Mouse (Mus musculus) liver, embryonic 15.5 days (tissue): ENCODE data around the gene Cxcr6. TPM values are rescaled to one million over a fixed set of nuclear protein-coding genes. Genes with fewer than 3 reads are reported as not detected.
"Not testable (repeated sequence)": the region's sequence is repeated elsewhere in the genome, so short reads cannot be mapped to it uniquely, and the experiment has no call there.

Experiments
- ATAC-seq: fragments of 200-750 bp; cut with Nextera tagmentation; 2 replicates; pipeline ENCODE4 v1.8.0; 2017; ENCODE audit warnings: moderate number of reproducible peaks, mild to moderate bottlenecking, moderate library complexity; ENCODE audit not compliant: insufficient read depth
- H3K27ac ChIP-seq: fragments of 300-500 bp; sonication (generic); replicated peaks from 2 replicates; pipeline ENCODE4 v1.5.1; 2015; ENCODE audit warnings: mild to moderate bottlenecking, inconsistent platforms
- H3K27me3 ChIP-seq: fragments of 300-500 bp; sonication (generic); 2 replicates; pipeline ENCODE4 v1.6.1; 2015; ENCODE audit warnings: mild to moderate bottlenecking, inconsistent platforms
- H3K36me3 ChIP-seq: fragments of 300-500 bp; sonication (generic); replicated peaks from 2 replicates; pipeline ENCODE4 v1.6.1; 2015; ENCODE audit warnings: moderate library complexity, mild to moderate bottlenecking, inconsistent platforms
- H3K4me1 ChIP-seq: fragments of 300-500 bp; sonication (generic); replicated peaks from 2 replicates; pipeline ENCODE4 v1.6.1; 2015; ENCODE audit warnings: inconsistent platforms
- H3K4me2 ChIP-seq: fragments of 300-500 bp; sonication (generic); 2 replicates; pipeline ENCODE4 v1.6.1; 2015; ENCODE audit warnings: moderate library complexity, mild to moderate bottlenecking, inconsistent platforms
- H3K4me3 ChIP-seq: fragments of 300-500 bp; sonication (generic); replicated peaks from 2 replicates; pipeline ENCODE4 v1.5.1; 2015; ENCODE audit warnings: mild to moderate bottlenecking, inconsistent platforms
- H3K9ac ChIP-seq: fragments of 300-500 bp; sonication (generic); 2 replicates; pipeline ENCODE4 v1.6.1; 2015; ENCODE audit warnings: moderate library complexity, mild to moderate bottlenecking, inconsistent platforms
- H3K9me3 ChIP-seq: fragments of 300-500 bp; sonication (generic); replicated peaks from 2 replicates; pipeline ENCODE4 v1.6.1; 2016; ENCODE audit warnings: inconsistent platforms
- WGBS: fragments of 180-500 bp; shearing (Covaris S2); methylation state at CpG from one replicate; pipeline ENCODE4 v1.1.7; 2015; ENCODE audit warnings: mixed read lengths; ENCODE audit not compliant: insufficient replicate concordance; 5-methylcytosine and 5-hydroxymethylcytosine counted together
- polyA plus RNA-seq: library from polyadenylated mRNA; unstranded; fragments of >200 nt; fragmentation: Nextera tagmentation; extraction: Ambion mirVana; gene quantifications from 2 replicates; pipeline ENCODE4 v1.2.1, GENCODE M21; 2015

Cxcr6 gene
- polyA plus RNA-seq: 0.08 and 0.22 TPM in 2 replicates

GRCm38 (mm10) chr9:123806267-123806666, at the start of gene Cxcr6:
Cxcr6 (plus strand) TSS chr9:123806475.
- Histone ChIP-seq H3K9ac (no peak within 1 kb of the TSS), H3K4me2 (no peak within 1 kb of the TSS), H3K36me3 (peaks cover 32% of the 10 kb centered on the region), H3K4me1 (no peaks in the 10 kb centered on the region), H3K9me3 (no peaks in the 10 kb centered on the region), H3K4me3 (no peak within 1 kb of the TSS), H3K27ac (no peak within 1 kb of the TSS), H3K27me3 (no peaks in the 10 kb centered on the region)
- 77% methylated on average over 5 of the region's 5 CpGs for WGBS
- ATAC-seq: no peak

GRCm38 (mm10) chr9:123756752-123757151, 49.5 kb upstream of the Cxcr6 start:
- no peak overlapping the region for H3K9ac ChIP-seq
- no peaks in the 10 kb centered on the region for H3K9me3 ChIP-seq
- no peak overlapping the region for H3K4me3 ChIP-seq
- H3K4me1 ChIP-seq: no peaks in the 10 kb centered on the region
- WGBS: 23% methylated on average over 3 of the region's 3 CpGs
- no peak overlapping the region for H3K4me2 ChIP-seq
- no peaks in the 10 kb centered on the region for H3K36me3 ChIP-seq
- H3K27ac ChIP-seq: no peak overlapping the region
- no peaks in the 10 kb centered on the region for H3K27me3 ChIP-seq
- ATAC-seq: no peak

GRCm38 (mm10) chr9:123757326-123757725, 48.9 kb upstream of the Cxcr6 start:
- no peaks in the 10 kb centered on the region for H3K36me3 ChIP-seq
- WGBS: 43% methylated on average over 2 of the region's 2 CpGs
- no peak overlapping the region for H3K9ac ChIP-seq
- H3K27ac ChIP-seq: no peak overlapping the region
- no peak overlapping the region for H3K4me3 ChIP-seq
- no peaks in the 10 kb centered on the region for H3K4me1 ChIP-seq
- no peaks in the 10 kb centered on the region for H3K27me3 ChIP-seq
- H3K4me2 ChIP-seq: no peak overlapping the region
- H3K9me3 ChIP-seq: no peaks in the 10 kb centered on the region
- no peak for ATAC-seq

GRCm38 (mm10) chr9:123758156-123758555, 48.1 kb upstream of the Cxcr6 start:
- no peaks in the 10 kb centered on the region for H3K27me3 ChIP-seq
- H3K4me3 ChIP-seq: no peak overlapping the region
- no peak for ATAC-seq
- no peak overlapping the region for H3K9ac ChIP-seq
- H3K4me2 ChIP-seq: no peak overlapping the region
- H3K36me3 ChIP-seq: no peaks in the 10 kb centered on the region
- 58% methylated on average over 1 of the region's 1 CpGs for WGBS
- no peaks in the 10 kb centered on the region for H3K4me1 ChIP-seq
- no peaks in the 10 kb centered on the region for H3K9me3 ChIP-seq
- no peak overlapping the region for H3K27ac ChIP-seq

GRCm38 (mm10) chr9:123758645-123759044, 47.6 kb upstream of the Cxcr6 start:
- Histone ChIP-seq H3K27ac (no peak overlapping the region), H3K4me2 (no peak overlapping the region), H3K9ac (no peak overlapping the region), H3K4me3 (no peak overlapping the region), H3K9me3 (no peaks in the 10 kb centered on the region), H3K4me1 (no peaks in the 10 kb centered on the region), H3K27me3 (no peaks in the 10 kb centered on the region), H3K36me3 (no peaks in the 10 kb centered on the region)
- no peak for ATAC-seq
- 56% methylated on average over 4 of the region's 4 CpGs for WGBS

- ATAC-seq: no peak
- WGBS: 48% methylated on average over 3 of the region's 3 CpGs
- Histone ChIP-seq H3K4me1 (no peaks in the 10 kb centered on the region), H3K4me3 (no peak overlapping the region), H3K4me2 (no peak overlapping the region), H3K9ac (no peak overlapping the region), H3K27me3 (no peaks in the 10 kb centered on the region), H3K36me3 (no peaks in the 10 kb centered on the region), H3K9me3 (no peaks in the 10 kb centered on the region), H3K27ac (no peak overlapping the region)
Measured at GRCm38 (mm10) chr9:123760806-123761205, 45.5 kb upstream of the Cxcr6 start.

GRCm38 (mm10) chr9:123762886-123763285, 43.4 kb upstream of the Cxcr6 start:
- no peaks in the 10 kb centered on the region for H3K27me3 ChIP-seq
- no peak for ATAC-seq
- H3K27ac ChIP-seq: no peak overlapping the region
- H3K4me1 ChIP-seq: no peaks in the 10 kb centered on the region
- no peak overlapping the region for H3K4me3 ChIP-seq
- no peaks in the 10 kb centered on the region for H3K9me3 ChIP-seq
- H3K9ac ChIP-seq: no peak overlapping the region
- no peaks in the 10 kb centered on the region for H3K36me3 ChIP-seq
- no peak overlapping the region for H3K4me2 ChIP-seq
- 83% methylated on average over 4 of the region's 4 CpGs for WGBS

- no peaks in the 10 kb centered on the region for H3K27me3 ChIP-seq
- no peak overlapping the region for H3K9ac ChIP-seq
- no peak overlapping the region for H3K27ac ChIP-seq
- ATAC-seq: no peak
- H3K4me1 ChIP-seq: no peaks in the 10 kb centered on the region
- WGBS: 56% methylated on average over 3 of the region's 3 CpGs
- no peaks in the 10 kb centered on the region for H3K36me3 ChIP-seq
- no peak overlapping the region for H3K4me2 ChIP-seq
- H3K9me3 ChIP-seq: no peaks in the 10 kb centered on the region
- H3K4me3 ChIP-seq: no peak overlapping the region
Measured at GRCm38 (mm10) chr9:123763771-123764170, 42.5 kb upstream of the Cxcr6 start.

- no peaks in the 10 kb centered on the region for H3K9me3 ChIP-seq
- H3K4me2 ChIP-seq: no peak overlapping the region
- no peaks in the 10 kb centered on the region for H3K27me3 ChIP-seq
- 62% methylated on average over 3 of the region's 3 CpGs for WGBS
- no peaks in the 10 kb centered on the region for H3K36me3 ChIP-seq
- no peak overlapping the region for H3K4me3 ChIP-seq
- no peak overlapping the region for H3K9ac ChIP-seq
- no peak for ATAC-seq
- no peak overlapping the region for H3K27ac ChIP-seq
- no peaks in the 10 kb centered on the region for H3K4me1 ChIP-seq
Measured at GRCm38 (mm10) chr9:123766996-123767395, 39.3 kb upstream of the Cxcr6 start.

- H3K9ac ChIP-seq: no peak overlapping the region
- H3K27me3 ChIP-seq: no peaks in the 10 kb centered on the region
- H3K27ac ChIP-seq: no peak overlapping the region
- H3K36me3 ChIP-seq: no peaks in the 10 kb centered on the region
- no peak overlapping the region for H3K4me2 ChIP-seq
- ATAC-seq: no peak
- WGBS: 67% methylated on average over 1 of the region's 1 CpGs
- no peak overlapping the region for H3K4me3 ChIP-seq
- no peaks in the 10 kb centered on the region for H3K4me1 ChIP-seq
- H3K9me3 ChIP-seq: no peaks in the 10 kb centered on the region
Measured at GRCm38 (mm10) chr9:123768443-123768842, 37.8 kb upstream of the Cxcr6 start.

GRCm38 (mm10) chr9:123769532-123769931, 36.7 kb upstream of the Cxcr6 start:
- Histone ChIP-seq H3K27ac (no peak overlapping the region), H3K27me3 (no peaks in the 10 kb centered on the region), H3K9ac (no peak overlapping the region), H3K4me1 (no peaks in the 10 kb centered on the region), H3K4me3 (no peak overlapping the region), H3K4me2 (no peak overlapping the region; the same call in 1 of the 2 replicates), H3K9me3 (no peaks in the 10 kb centered on the region), H3K36me3 (no peaks in the 10 kb centered on the region)
- 17% methylated on average over 6 of the region's 6 CpGs for WGBS
- no peak for ATAC-seq

GRCm38 (mm10) chr9:123773299-123773698, 33.0 kb upstream of the Cxcr6 start:
- not testable (repeated sequence) for H3K27ac ChIP-seq, H3K4me1 ChIP-seq, H3K27me3 ChIP-seq, H3K9me3 ChIP-seq, H3K9ac ChIP-seq, H3K4me2 ChIP-seq, ATAC-seq, H3K4me3 ChIP-seq, H3K36me3 ChIP-seq
- 21% methylated on average over 2 of the region's 2 CpGs for WGBS
